Mouse (Mus musculus): ENCODE results near the gene Trib2. TPM values are rescaled to one million over a fixed set of nuclear protein-coding genes. Genes with fewer than 3 reads are reported as not detected.

The Trib2 gene
- 29.4 and 33.6 TPM in 2 replicates for polyA plus RNA-seq (2016; fragmentation: Nextera tagmentation; extraction: Ambion mirVana)

DNA sequence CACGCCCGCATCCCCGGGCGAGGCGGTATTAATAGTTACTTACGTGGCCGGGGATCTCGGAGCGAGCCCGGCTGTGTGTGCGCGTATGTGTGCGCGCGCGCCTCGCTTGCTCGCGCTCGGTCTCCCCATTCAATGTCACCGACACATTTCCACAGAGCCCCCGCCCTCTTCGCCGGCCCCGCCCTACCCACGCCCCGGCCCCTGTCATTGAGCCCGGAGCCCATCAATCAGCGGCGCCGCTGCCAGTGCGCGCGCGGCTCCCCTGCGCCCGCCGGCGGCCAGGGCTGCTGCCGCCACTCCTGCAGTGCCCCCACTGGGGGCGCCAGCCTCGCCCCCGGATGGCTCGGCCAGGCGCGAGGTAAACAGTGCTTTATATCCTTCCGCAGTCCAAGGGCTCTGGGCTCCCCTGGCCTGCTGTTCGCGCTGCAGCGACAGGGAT lies at the start of gene Trib2:
Trib2 (minus strand) TSS at position 183 of the 439 bp plus-strand sequence.
- Histone ChIP-seq H3K4me1 (peaks cover 31% of the 10 kb centered on the region), H3K36me3 (replicated peaks) (no peaks in the 10 kb centered on the region), H3K27me3 (ENCODE audit: poor library complexity, severe bottlenecking) (no peaks in the 10 kb centered on the region), H3K9me3 (no peaks in the 10 kb centered on the region), H3K4me3 (peak within 1 kb of the TSS; percentile 80), H3K27ac (peak within 1 kb of the TSS; percentile 94)
- under 1% methylated on average over 50 of the region's 50 CpGs for WGBS
- DNase-seq (ENCODE audit: extremely low spot score, low spot score), result peak; percentile 94

DNA sequence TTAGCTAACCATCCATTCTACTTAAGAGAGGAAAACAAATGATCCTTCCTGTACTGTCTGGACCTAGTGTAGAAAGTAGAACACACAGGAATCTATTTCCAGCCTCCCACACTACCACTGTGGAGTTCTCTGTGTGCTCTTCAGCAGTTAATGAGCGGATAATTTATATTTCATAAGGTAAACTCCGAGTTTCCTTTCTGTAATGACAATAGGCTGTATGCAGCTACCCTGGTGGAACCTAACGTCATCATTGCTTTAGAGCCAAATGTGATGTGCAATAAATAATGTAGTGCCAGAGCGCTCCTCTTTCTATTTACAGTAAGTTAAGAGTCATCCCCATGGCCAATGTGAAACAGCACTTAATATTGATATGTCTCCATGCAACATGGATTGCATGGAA lies 41.3 kb upstream of the Trib2 start:
- no peak for DNase-seq (ENCODE audit: extremely low spot score, low spot score)
- Histone ChIP-seq H3K4me1 (peaks cover under 1% of the 10 kb centered on the region; the same call in 1 of the 2 replicates), H3K27me3 (ENCODE audit: poor library complexity, severe bottlenecking) (no peaks in the 10 kb centered on the region), H3K4me3 (no peak overlapping the region), H3K27ac (no peak overlapping the region), H3K36me3 (replicated peaks) (no peaks in the 10 kb centered on the region), H3K9me3 (no peaks in the 10 kb centered on the region)
- 90% methylated on average over 4 of the region's 4 CpGs for WGBS

DNA sequence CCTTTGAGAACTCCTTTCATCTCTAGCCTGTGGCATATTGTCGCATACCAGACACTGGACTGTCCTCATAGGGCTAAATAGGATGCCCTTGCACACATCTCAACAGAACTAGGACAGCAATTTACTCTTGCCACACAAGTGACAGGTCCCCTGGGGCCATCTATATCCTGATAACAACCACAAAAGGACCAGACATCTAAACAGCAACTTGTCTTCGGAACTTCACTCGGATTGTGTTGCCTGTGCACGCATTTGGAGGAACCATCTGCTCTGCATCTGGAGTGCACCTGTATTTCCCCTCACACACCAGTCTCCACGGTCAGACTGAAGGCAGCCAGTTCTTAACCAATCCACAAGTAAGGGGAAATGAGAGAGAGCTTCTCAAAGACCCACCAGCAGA lies 39.2 kb upstream of the Trib2 start:
- Histone ChIP-seq H3K4me1 (peaks cover 8% of the 10 kb centered on the region), H3K4me3 (no peak overlapping the region), H3K36me3 (replicated peaks) (no peaks in the 10 kb centered on the region), H3K27ac (no peak overlapping the region), H3K27me3 (ENCODE audit: poor library complexity, severe bottlenecking) (no peaks in the 10 kb centered on the region), H3K9me3 (no peaks in the 10 kb centered on the region)
- 91% methylated on average over 5 of the region's 5 CpGs for WGBS
- no peak for DNase-seq (ENCODE audit: extremely low spot score, low spot score)

DNA sequence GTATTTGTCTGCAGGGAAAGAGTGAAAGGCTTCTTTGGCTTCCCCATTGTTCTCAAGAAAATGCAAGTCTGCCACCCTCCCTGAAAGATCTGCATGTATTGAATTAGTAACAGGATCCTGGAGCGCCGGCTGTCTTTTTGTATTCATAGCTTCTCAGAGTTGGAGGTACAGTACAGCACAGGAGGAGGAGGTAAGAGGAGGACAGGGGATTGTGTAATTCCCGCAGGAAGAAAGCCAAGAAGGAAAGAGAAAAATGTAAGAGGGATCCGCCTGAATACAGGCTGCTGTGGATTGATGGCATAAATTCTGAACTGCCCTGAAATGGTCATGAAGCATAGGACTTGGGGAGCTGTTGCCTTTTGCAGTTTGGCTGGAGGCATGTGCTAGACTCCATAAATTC lies 36.1 kb upstream of the Trib2 start:
- peaks cover 8% of the 10 kb centered on the region for H3K4me1 ChIP-seq

DNA sequence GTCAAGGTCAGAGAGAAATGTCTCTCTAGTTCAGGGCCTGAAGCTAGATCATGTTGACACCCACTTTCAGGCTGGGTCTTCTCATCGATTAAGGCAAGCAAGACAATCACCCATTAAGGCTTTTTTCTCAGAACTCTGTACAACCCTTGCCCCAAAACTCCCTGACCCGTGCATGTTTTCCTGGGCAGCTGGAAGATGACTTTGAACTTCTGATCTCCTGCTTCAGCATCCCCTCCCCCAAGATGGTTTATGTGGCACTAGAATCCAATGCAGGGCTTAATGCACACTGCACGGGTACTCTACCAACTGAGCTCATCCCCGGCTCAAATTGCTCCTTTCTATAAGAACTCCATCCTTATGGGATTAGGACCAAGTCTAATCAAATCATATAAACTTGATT lies 35.3 kb upstream of the Trib2 start:
- Histone ChIP-seq H3K9me3 (no peaks in the 10 kb centered on the region), H3K4me1 (peaks cover 8% of the 10 kb centered on the region), H3K4me3 (no peak overlapping the region), H3K36me3 (replicated peaks) (no peaks in the 10 kb centered on the region), H3K27ac (no peak overlapping the region), H3K27me3 (ENCODE audit: poor library complexity, severe bottlenecking) (no peaks in the 10 kb centered on the region)
- WGBS, result 90% methylated on average over 4 of the region's 4 CpGs
- no peak for DNase-seq (ENCODE audit: extremely low spot score, low spot score)

More for the DNA sequence above, 36.1 kb upstream of the Trib2 start:
- H3K9me3 ChIP-seq, result no peaks in the 10 kb centered on the region
- H3K27me3 ChIP-seq (ENCODE audit: poor library complexity, severe bottlenecking), result no peaks in the 10 kb centered on the region
- no peak for DNase-seq (ENCODE audit: extremely low spot score, low spot score)
- no peaks in the 10 kb centered on the region for H3K36me3 ChIP-seq (replicated peaks)
- H3K4me3 ChIP-seq, result no peak overlapping the region
- WGBS, result 59% methylated on average over 4 of the region's 4 CpGs
- no peak overlapping the region for H3K27ac ChIP-seq

DNA sequence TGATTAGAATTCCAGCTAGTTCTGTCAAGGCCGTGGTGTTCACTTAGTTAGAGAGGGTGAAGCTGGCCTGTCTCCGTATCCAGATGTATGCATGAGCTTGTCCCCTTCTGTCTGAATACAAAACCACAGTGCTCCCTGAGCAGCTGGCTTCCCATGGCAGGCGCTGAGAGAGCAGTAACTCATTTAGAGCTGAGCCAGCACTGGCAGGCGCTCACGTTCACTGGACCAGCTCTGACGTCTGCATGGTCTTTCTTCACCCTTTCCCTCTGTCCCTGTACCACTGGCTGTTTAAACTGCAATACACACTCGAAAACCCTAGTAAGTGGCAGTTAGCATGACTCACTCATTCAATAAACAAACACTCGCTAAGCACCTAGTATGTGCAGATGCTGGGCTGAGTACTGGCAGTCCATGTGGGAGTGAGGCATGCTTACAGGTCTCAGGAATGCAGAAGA lies 33.7 kb upstream of the Trib2 start:
- Histone ChIP-seq H3K36me3 (replicated peaks) (no peaks in the 10 kb centered on the region), H3K9me3 (no peaks in the 10 kb centered on the region), H3K4me3 (no peak overlapping the region), H3K27me3 (ENCODE audit: poor library complexity, severe bottlenecking) (no peaks in the 10 kb centered on the region), H3K27ac (no peak overlapping the region), H3K4me1 (peaks cover 8% of the 10 kb centered on the region)
- 78% methylated on average over 8 of the region's 8 CpGs for WGBS
- DNase-seq (ENCODE audit: extremely low spot score, low spot score), result no peak

DNA sequence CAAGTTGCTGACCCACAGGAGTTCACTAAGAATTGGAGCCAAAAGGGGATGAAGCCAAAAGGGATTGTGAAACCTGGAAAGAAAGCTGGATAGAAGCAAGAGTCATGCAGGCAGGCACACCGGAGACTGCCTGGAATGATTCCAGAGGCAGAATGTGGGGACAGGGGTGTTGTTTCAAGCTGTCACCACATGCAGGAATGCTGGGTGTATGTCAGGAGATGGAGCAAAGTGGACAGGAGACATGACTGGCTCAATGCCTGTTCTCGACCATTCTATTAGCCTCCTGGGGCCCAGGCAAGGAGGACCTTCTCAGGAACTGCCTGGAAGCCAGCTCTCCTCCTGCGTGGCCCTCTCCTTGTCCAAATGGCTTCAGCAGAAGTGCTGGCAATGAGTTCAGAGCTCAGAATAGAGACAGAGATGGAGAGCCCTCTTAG lies 33.2 kb upstream of the Trib2 start:
- Histone ChIP-seq H3K27me3 (ENCODE audit: poor library complexity, severe bottlenecking) (no peaks in the 10 kb centered on the region), H3K27ac (no peak overlapping the region), H3K9me3 (no peaks in the 10 kb centered on the region), H3K36me3 (replicated peaks) (no peaks in the 10 kb centered on the region), H3K4me3 (no peak overlapping the region), H3K4me1 (peaks cover 8% of the 10 kb centered on the region)
- 85% methylated on average over 3 of the region's 3 CpGs for WGBS
- DNase-seq (ENCODE audit: extremely low spot score, low spot score), result no peak

DNA sequence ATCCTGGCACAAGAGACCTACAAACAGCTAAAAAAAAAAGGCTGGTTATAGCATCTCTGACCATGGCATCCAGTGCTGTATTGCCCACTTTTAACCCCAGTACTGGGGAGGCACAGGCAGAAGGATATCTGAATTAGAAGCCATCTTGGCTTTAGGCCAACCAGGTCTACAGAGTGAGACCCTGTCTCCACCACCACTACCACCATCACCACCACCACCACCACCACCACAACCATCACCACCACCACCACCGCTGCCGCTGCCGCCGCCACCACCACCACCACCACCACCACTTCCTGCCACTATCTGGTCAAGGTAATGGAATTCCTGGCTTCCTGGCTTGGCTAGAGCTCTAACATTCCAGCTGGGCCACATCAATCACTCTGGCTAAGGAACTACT lies 31.7 kb upstream of the Trib2 start:
- Histone ChIP-seq H3K36me3 (replicated peaks) (no peaks in the 10 kb centered on the region), H3K4me3 (no peak overlapping the region), H3K9me3 (no peaks in the 10 kb centered on the region), H3K27me3 (ENCODE audit: poor library complexity, severe bottlenecking) (no peaks in the 10 kb centered on the region), H3K4me1 (peaks cover 8% of the 10 kb centered on the region), H3K27ac (no peak overlapping the region)
- WGBS, result 92% methylated on average over 4 of the region's 4 CpGs
- DNase-seq (ENCODE audit: extremely low spot score, low spot score), result no peak

DNA sequence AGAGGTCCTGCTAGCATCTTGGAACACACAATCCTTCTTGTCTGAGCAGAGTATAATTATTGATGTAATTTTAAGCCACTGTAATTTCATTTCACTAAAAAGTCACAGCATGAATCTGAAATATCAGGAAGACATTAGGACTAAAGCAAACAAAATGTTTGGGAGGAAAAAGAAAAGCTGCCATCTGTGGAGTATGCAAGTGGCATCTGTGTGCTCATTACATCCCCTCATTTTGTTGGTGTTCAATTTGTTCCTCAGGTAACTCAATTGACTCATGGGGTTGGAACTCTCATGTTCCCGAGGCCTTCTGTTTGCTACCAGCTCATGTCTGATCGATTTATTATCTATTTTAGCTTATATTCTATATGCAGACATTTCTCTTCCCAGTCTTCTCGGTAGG lies 28.0 kb upstream of the Trib2 start:
- Histone ChIP-seq H3K4me1 (no peaks in the 10 kb centered on the region), H3K27ac (no peak overlapping the region), H3K4me3 (no peak overlapping the region), H3K9me3 (no peaks in the 10 kb centered on the region), H3K27me3 (ENCODE audit: poor library complexity, severe bottlenecking) (no peaks in the 10 kb centered on the region), H3K36me3 (replicated peaks) (no peaks in the 10 kb centered on the region)
- WGBS, result 77% methylated on average over 3 of the region's 3 CpGs
- no peak for DNase-seq (ENCODE audit: extremely low spot score, low spot score)

DNA sequence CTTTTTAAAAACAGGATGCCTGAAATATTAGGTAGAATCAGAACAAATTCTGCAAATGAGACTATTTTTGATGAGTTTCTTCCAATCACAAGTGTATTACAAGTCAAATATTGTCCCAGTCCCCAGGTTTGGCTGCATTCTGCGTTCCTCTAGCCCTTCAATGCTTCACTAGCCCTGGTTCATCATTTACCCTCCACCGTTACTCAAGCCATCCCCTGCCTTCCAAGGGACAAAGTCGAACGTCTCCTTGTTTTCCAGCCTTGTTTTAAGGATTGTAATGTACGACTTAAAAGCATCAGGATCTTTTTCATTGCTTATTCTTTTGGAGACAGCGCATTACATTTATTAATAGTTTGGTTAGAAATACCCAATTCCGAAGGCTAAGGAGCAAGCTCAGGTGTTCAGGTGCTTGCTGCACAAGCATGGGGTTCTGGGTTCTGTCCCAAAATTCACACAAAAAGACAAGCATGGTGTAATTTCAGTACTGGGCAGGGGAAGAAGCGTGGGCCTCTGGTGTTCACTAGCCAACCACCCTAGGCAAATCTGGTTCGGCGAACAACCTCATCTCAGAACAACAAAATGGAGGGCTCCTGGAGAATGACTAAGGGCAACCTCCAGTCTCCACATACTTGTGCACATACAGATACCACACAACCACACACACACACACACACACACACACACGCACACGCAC lies 24.3 kb upstream of the Trib2 start:
- no peak overlapping the region for H3K4me3 ChIP-seq
- no peak for DNase-seq (ENCODE audit: extremely low spot score, low spot score)
- no peaks in the 10 kb centered on the region for H3K9me3 ChIP-seq
- no peaks in the 10 kb centered on the region for H3K27me3 ChIP-seq (ENCODE audit: poor library complexity, severe bottlenecking)
- no peaks in the 10 kb centered on the region for H3K4me1 ChIP-seq
- no peaks in the 10 kb centered on the region for H3K36me3 ChIP-seq (replicated peaks)
- WGBS, result 92% methylated on average over 12 of the region's 12 CpGs
- H3K27ac ChIP-seq, result no peak overlapping the region

DNA sequence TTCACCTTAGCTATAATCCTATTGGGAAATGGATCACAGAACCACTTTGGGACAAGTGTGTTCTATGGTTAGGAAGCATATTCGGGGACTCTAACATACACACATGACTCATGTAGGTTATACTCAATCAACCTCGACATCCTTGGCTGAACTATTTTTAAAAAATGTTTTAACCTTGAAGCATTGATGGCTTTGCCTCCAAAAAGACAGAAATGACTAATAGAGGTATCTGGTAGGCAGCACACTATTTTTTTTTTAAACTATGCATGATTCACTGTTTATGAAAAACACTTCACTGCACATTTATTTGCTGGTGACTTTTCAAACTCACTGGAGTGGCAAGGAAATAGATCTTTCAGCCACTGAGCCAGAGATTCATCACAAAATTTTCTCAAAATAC lies 21.5 kb upstream of the Trib2 start:
- no peak for DNase-seq (ENCODE audit: extremely low spot score, low spot score)
- H3K9me3 ChIP-seq, result no peaks in the 10 kb centered on the region
- no peak overlapping the region for H3K4me3 ChIP-seq
- no peaks in the 10 kb centered on the region for H3K27me3 ChIP-seq (ENCODE audit: poor library complexity, severe bottlenecking)
- 93% methylated on average over 2 of the region's 2 CpGs for WGBS
- H3K27ac ChIP-seq, result no peak overlapping the region
- H3K36me3 ChIP-seq (replicated peaks), result no peaks in the 10 kb centered on the region
- H3K4me1 ChIP-seq, result no peaks in the 10 kb centered on the region

DNA sequence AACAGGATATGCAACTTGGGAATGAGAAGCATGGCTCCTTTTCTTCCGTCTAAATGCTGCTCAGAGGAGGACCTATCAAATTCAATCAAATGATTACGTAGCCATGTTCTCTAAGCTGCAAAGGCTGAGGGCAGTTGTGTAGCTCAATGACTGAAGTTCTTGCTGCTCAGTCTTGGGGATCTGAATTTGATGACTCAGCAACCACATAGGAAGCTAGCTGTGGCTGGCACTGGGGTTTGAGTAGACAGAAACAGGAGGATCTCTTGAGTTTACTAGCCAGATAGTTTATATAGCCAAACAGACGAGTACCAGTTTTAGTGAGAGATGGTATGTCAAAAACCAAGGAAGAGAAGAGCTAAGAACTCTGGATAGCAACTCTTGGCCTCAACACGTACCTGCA lies 20.8 kb upstream of the Trib2 start:
- Histone ChIP-seq H3K36me3 (replicated peaks) (no peaks in the 10 kb centered on the region), H3K27ac (no peak overlapping the region), H3K9me3 (no peaks in the 10 kb centered on the region), H3K27me3 (ENCODE audit: poor library complexity, severe bottlenecking) (no peaks in the 10 kb centered on the region), H3K4me1 (no peaks in the 10 kb centered on the region), H3K4me3 (no peak overlapping the region)
- DNase-seq (ENCODE audit: extremely low spot score, low spot score), result no peak
- WGBS, result 88% methylated on average over 4 of the region's 4 CpGs

DNA sequence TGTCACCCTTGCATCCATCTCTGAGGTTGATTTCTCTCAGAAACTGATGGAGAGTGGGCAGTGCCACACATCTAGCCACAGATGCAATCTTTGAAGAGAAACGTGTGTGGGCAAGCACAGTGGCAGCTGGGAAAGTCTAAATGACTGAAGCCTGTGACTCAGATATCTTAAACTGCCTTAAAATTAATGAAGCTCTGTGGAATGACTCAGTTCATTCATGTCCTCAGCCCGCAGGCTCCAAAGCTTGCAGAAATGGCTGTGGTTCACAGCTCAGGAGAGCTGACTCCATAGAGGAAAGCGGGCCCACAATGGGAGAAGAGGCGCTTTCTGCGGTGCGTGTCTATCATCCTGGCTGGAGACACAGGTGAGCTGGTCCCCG lies 15.9 kb upstream of the Trib2 start:
- no peaks in the 10 kb centered on the region for H3K9me3 ChIP-seq
- WGBS, result 90% methylated on average over 7 of the region's 7 CpGs
- no peaks in the 10 kb centered on the region for H3K4me1 ChIP-seq
- no peak overlapping the region for H3K4me3 ChIP-seq
- DNase-seq (ENCODE audit: extremely low spot score, low spot score), result no peak
- no peaks in the 10 kb centered on the region for H3K27me3 ChIP-seq (ENCODE audit: poor library complexity, severe bottlenecking)
- no peaks in the 10 kb centered on the region for H3K36me3 ChIP-seq (replicated peaks)
- H3K27ac ChIP-seq, result no peak overlapping the region

Measured in forebrain, embryonic 10.5 days (tissue).